Mouse (Mus musculus) CH12.LX (cell line): ENCODE data around the gene Rapgef4. TPM values are rescaled to one million over a fixed set of nuclear protein-coding genes. Genes with fewer than 3 reads are reported as not detected.

Source experiments
- DNase-seq: peaks from one replicate; pipeline ENCODE4 v3.0.0-alpha.2; 2013; ENCODE audit errors: extremely low read depth
- H3K27ac ChIP-seq: 2 replicates; pipeline ENCODE4 v1.5.1; 2012; ENCODE audit warnings: low read depth, mild to moderate bottlenecking, control low read depth, moderate library complexity; ENCODE audit not compliant: insufficient read depth
- H3K27me3 ChIP-seq: replicated peaks from 2 replicates; pipeline ENCODE3; 2012; ENCODE audit warnings: inconsistent platforms
- H3K36me3 ChIP-seq, 2 experiments: replicated peaks in 1 of 2; 2 replicates each; pipeline versions ENCODE3 to v1.6.1; 2012; ENCODE audit warnings: inconsistent platforms in 1 of 2, low read length in 1 of 2, mild to moderate bottlenecking in 1 of 2, mixed read lengths in 1 of 2, moderate library complexity in 1 of 2; ENCODE audit not compliant: control insufficient read depth in 1 of 2, insufficient read depth in 1 of 2
- H3K4me1 ChIP-seq, 2 experiments: 2 replicates each; pipeline ENCODE4 v1.6.1; 2012; ENCODE audit warnings: inconsistent platforms in 1 of 2, moderate library complexity in 1 of 2; ENCODE audit not compliant: insufficient read depth in 2 of 2, control insufficient read depth in 1 of 2
- H3K4me2 ChIP-seq: 2 replicates; pipeline ENCODE4 v1.6.1; 2012; ENCODE audit warnings: low read depth, mild to moderate bottlenecking, control low read depth; ENCODE audit not compliant: poor library complexity, insufficient read depth, severe bottlenecking
- H3K4me3 ChIP-seq, 3 experiments: fragments of 150-350 bp in 1 of 3; sonication (generic) in 1 of 3; replicated peaks in 1 of 3; 2 replicates each; pipeline versions ENCODE3 to v1.5.1; 2011 to 2012; ENCODE audit warnings: low read depth in 2 of 3, low read length in 2 of 3, mild to moderate bottlenecking in 2 of 3, moderate library complexity in 2 of 3, control low read depth in 1 of 3, improper control_type of control experiment in 1 of 3, inconsistent platforms in 1 of 3, mixed read lengths in 1 of 3; ENCODE audit not compliant: poor library complexity in 1 of 3
- H3K79me2 ChIP-seq: replicated peaks from 2 replicates; pipeline ENCODE4 v1.6.1; 2012; ENCODE audit warnings: mild to moderate bottlenecking, moderate library complexity; ENCODE audit not compliant: control insufficient read depth, poor library complexity, insufficient read depth, severe bottlenecking; ENCODE audit errors: extremely low read depth
- H3K9ac ChIP-seq: 2 replicates; pipeline ENCODE4 v1.6.1; 2012; ENCODE audit warnings: low read depth, mild to moderate bottlenecking, control low read depth, moderate library complexity; ENCODE audit not compliant: insufficient read depth
- H3K9me3 ChIP-seq: replicated peaks from 2 replicates; pipeline ENCODE3; 2012; ENCODE audit warnings: low read length, inconsistent platforms, mixed read lengths
- ELF1 ChIP-seq: IDR thresholded peaks from 2 replicates; pipeline ENCODE4 v1.6.1; 2014; ENCODE audit warnings: low read depth, mild to moderate bottlenecking, inconsistent platforms, low read length, improper control_type of control experiment
- EP300 ChIP-seq: IDR thresholded peaks from 2 replicates; pipeline ENCODE4 v1.6.1; 2011; ENCODE audit warnings: low read length, improper control_type of control experiment
- GABPA ChIP-seq: IDR thresholded peaks from 2 replicates; pipeline ENCODE4 v1.6.1; 2012; ENCODE audit warnings: low read depth, low read length, improper control_type of control experiment, inconsistent platforms; ENCODE audit not compliant: insufficient replicate concordance
- HCFC1 ChIP-seq: IDR thresholded peaks from 2 replicates; pipeline ENCODE4 v1.6.1; 2012; ENCODE audit warnings: low read depth, mild to moderate bottlenecking, inconsistent platforms, low read length, improper control_type of control experiment
- IRF4 ChIP-seq: IDR thresholded peaks from 2 replicates; pipeline ENCODE4 v1.6.1; 2014; ENCODE audit warnings: low read depth, mild to moderate bottlenecking, inconsistent platforms, low read length, improper control_type of control experiment
- MAZ ChIP-seq: IDR thresholded peaks from 2 replicates; pipeline ENCODE4 v1.6.1; 2012; ENCODE audit warnings: low read depth, mild to moderate bottlenecking, inconsistent platforms, low read length, improper control_type of control experiment, moderate library complexity
- NELFE ChIP-seq: IDR thresholded peaks from 2 replicates; pipeline ENCODE4 v1.6.1; 2011; ENCODE audit warnings: low read depth, low read length, improper control_type of control experiment
- RCOR1 ChIP-seq: conservative IDR thresholded peaks from 2 replicates; pipeline ENCODE4 v1.6.1; 2012; ENCODE audit warnings: low read depth, mild to moderate bottlenecking, inconsistent platforms, low read length, improper control_type of control experiment
- SMC3 ChIP-seq: IDR thresholded peaks from 2 replicates; pipeline ENCODE4 v1.6.1; 2011; ENCODE audit warnings: low read depth, low read length, improper control_type of control experiment
- TBP ChIP-seq: conservative IDR thresholded peaks from 2 replicates; pipeline ENCODE4 v1.6.1; 2011; ENCODE audit warnings: low read depth, low read length, improper control_type of control experiment
- TCF12 ChIP-seq: IDR thresholded peaks from 2 replicates; pipeline ENCODE4 v1.6.1; 2014; ENCODE audit warnings: low read depth, mild to moderate bottlenecking, inconsistent platforms, low read length, improper control_type of control experiment
- UBTF ChIP-seq: IDR thresholded peaks from 2 replicates; pipeline ENCODE4 v1.6.1; 2012; ENCODE audit warnings: low read depth, mild to moderate bottlenecking, inconsistent platforms, low read length, improper control_type of control experiment, moderate library complexity
- dilution Hi-C: fragments of 300-500 bp; cut with MboI; formaldehyde crosslinking; loops from 2 replicates; pipeline ENCODE4 v1.14.3; 2020; ENCODE audit warnings: low sequenced_read_pairs; ENCODE audit not compliant: extremely low pct_unique_long_range_greater_than_20kb, extremely low pct_ligation_motif_present
- in situ Hi-C: fragments of 300-500 bp; cut with MboI; formaldehyde crosslinking; loops from 3 replicates; pipeline ENCODE4 v1.14.3; 2019; ENCODE audit warnings: low sequenced_read_pairs, low pct_ligation_motif_present, low pct_unique_long_range_greater_than_20kb, mixed read lengths
- polyA plus RNA-seq: library from polyadenylated mRNA; unstranded; fragments of >175 nt; gene quantifications from 2 replicates; pipeline ENCODE4 v1.2.1, GENCODE M21; 2012; ENCODE audit warnings: low read depth; ENCODE audit not compliant: insufficient read length
- total RNA-seq, 2 experiments: library from RNA; depleted of rRNA; stranded (reverse); fragments of 300-350 nt in 1 of 2; fragments of >200 nt in 1 of 2; gene quantifications; 2 replicates each; pipeline ENCODE4 v1.2.3; 2012 to 2014

The Rapgef4 gene
- total and polyA plus RNA-seq, 3 experiments: 0.12 to 0.13 TPM; not detected in 1

DNA sequence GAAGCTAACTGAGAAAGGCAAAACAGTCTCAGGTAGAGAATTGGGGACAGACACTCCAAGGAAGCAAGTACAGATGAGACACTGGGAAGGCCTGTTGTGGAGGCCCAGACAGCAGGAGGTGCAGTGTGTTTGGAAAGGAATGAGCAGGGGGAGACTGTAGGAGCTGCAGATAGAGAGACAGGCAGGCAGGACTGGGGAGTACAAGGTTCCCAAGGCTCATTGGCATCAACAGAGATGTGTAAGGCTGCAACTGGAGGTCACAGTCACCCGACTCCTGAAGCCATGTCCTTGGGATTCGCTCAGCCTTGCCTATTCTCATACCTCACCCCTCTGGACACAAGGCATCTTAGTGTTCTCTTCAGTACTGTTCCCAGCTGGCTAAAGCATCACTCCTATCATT is 145.4 kb downstream of the Rapgef4 start:
- in situ Hi-C loops (no loop called here), dilution Hi-C loops (no loop called here)
- no peaks in the 10 kb centered on the region for H3K9me3 ChIP-seq
- no peaks in the 10 kb centered on the region for H3K36me3 ChIP-seq
- no peak overlapping the region for H3K4me3 ChIP-seq
- H3K9ac ChIP-seq: no peak overlapping the region
- peaks cover 0 to 8% of the 10 kb centered on the region in 2 experiments; a peak in 2 of 4 replicates for H3K4me1 ChIP-seq
- no peak overlapping the region for H3K4me2 ChIP-seq
- no peaks in the 10 kb centered on the region for H3K79me2 ChIP-seq
- no peak for TF ChIP-seq UBTF
- TF ChIP-seq RCOR1: no peak
- TF ChIP-seq MAZ: no peak
- no peak for TF ChIP-seq TBP
- no peak for TF ChIP-seq SMC3
- no peak for TF ChIP-seq GABPA
- no peak for TF ChIP-seq EP300
- TF ChIP-seq HCFC1: no peak
- TF ChIP-seq, all 38 proteins: peak for 0
- H3K27me3 ChIP-seq: no peaks in the 10 kb centered on the region
- DNase-seq: no peak
- H3K27ac ChIP-seq: no peak overlapping the region

DNA sequence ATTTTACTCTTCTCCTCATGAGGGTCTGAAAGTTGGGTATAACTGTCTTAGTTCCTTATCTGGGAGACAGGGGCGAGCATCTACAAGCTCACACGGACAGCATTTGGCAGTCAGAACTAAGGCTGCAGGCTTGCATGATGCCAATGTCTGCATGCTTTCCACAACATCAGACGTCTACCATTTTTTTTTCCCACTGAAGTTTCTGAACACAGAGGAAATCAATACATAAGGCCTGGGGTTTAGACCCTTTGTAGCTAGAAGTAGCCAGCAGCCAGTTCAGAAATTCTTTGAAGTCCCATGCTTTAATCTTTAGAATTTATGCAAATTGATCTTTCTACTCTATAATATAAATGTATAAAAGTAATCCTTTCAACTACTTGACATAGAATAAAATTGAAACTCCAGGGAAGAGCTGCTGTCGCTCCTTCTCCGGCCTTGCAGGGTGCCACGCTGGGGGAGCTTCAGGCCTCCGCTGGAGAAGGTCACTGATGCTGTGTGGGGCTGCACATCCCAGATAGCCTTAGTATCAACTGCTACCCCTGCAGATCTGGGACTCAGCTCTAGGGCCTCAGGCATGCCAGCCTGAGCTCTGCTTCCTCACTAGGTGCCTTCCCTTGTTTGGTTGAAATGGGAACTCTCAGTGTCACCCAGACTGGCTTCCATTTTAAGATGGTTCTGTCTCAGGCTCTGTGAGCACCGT is 148.7 kb downstream of the Rapgef4 start:
- dilution Hi-C loops (no loop called here), in situ Hi-C loops (no loop called here)
- no peak overlapping the region for H3K27ac ChIP-seq

DNA sequence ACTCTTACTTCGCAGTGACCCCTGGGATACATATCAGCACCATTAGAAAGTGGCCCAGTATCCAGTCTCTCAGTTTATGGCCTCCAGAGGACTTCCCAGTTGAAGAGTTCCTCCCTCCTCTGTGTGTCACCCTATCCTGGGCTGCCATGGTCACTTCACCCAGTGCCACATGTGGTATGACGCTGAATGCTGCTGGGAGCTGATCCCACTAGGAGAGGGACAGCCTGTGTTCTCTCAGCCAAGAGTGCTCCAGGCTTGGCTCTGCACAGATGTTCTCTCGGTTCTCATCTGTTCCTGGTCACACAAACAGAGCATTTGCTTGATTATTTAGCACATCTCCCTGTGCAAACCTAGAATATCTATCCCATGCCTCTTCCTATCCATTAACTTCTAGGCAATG is 151.2 kb downstream of the Rapgef4 start:
- DNase-seq: no peak
- H3K79me2 ChIP-seq: no peaks in the 10 kb centered on the region
- TF ChIP-seq IRF4: no peak
- H3K4me1 ChIP-seq: peaks cover 0 to 10% of the 10 kb centered on the region in 2 experiments; a peak in 1 of 4 replicates
- H3K9ac ChIP-seq: no peak overlapping the region
- H3K4me3 ChIP-seq: no peak overlapping the region
- peaks cover 3% of the 10 kb centered on the region for H3K27me3 ChIP-seq
- H3K4me2 ChIP-seq: no peak overlapping the region
- in situ Hi-C loops: no loop called here
- dilution Hi-C loops: no loop called here
- H3K27ac ChIP-seq: no peak overlapping the region
- no peaks in the 10 kb centered on the region for H3K36me3 ChIP-seq
- no peaks in the 10 kb centered on the region for H3K9me3 ChIP-seq

More for the DNA sequence above, 148.7 kb downstream of the Rapgef4 start:
- peaks cover 0 to 8% of the 10 kb centered on the region in 2 experiments; a peak in 2 of 4 replicates for H3K4me1 ChIP-seq
- H3K4me2 ChIP-seq: no peak overlapping the region
- H3K36me3 ChIP-seq: no peaks in the 10 kb centered on the region
- no peaks in the 10 kb centered on the region for H3K9me3 ChIP-seq
- TF ChIP-seq ELF1 (no peak), TCF12 (no peak), GABPA (no peak), NELFE (no peak)
- no peaks in the 10 kb centered on the region for H3K27me3 ChIP-seq
- no peak overlapping the region for H3K4me3 ChIP-seq
- H3K9ac ChIP-seq: no peak overlapping the region
- DNase-seq: no peak
- H3K79me2 ChIP-seq: no peaks in the 10 kb centered on the region
